Mouse (Mus musculus) lung, embryonic 15.5 days (tissue): Measurements from ENCODE around the gene Stum. TPM values are rescaled to one million over a fixed set of nuclear protein-coding genes. Genes with fewer than 3 reads are reported as not detected.
"Not testable (repeated sequence)": the region's sequence is repeated elsewhere in the genome, so short reads cannot be mapped to it uniquely, and the experiment has no call there.

ENCODE experiments used
- ATAC-seq: fragments of 200-750 bp; cut with Nextera tagmentation; 2 replicates; pipeline ENCODE4 v1.8.0; 2017; ENCODE audit warnings: moderate number of reproducible peaks, borderline replicate concordance; ENCODE audit not compliant: low FRiP score, low TSS enrichment; ENCODE audit errors: extremely low read depth
- H3K27ac ChIP-seq: fragments of 300-500 bp; sonication (generic); 2 replicates; pipeline ENCODE4 v1.5.1; 2015; ENCODE audit warnings: moderate library complexity, mild to moderate bottlenecking, inconsistent platforms
- H3K27me3 ChIP-seq: fragments of 300-500 bp; sonication (generic); 2 replicates; pipeline ENCODE4 v1.6.1; 2015; ENCODE audit warnings: inconsistent platforms
- H3K36me3 ChIP-seq: fragments of 300-500 bp; sonication (generic); 2 replicates; pipeline ENCODE4 v1.6.1; 2015; ENCODE audit warnings: inconsistent platforms
- H3K4me1 ChIP-seq: fragments of 300-500 bp; sonication (generic); 2 replicates; pipeline ENCODE4 v1.6.1; 2015; ENCODE audit warnings: inconsistent platforms
- H3K4me2 ChIP-seq: fragments of 300-500 bp; sonication (generic); 2 replicates; pipeline ENCODE4 v1.6.1; 2015; ENCODE audit warnings: inconsistent platforms, mild to moderate bottlenecking, moderate library complexity
- H3K4me3 ChIP-seq: fragments of 300-500 bp; sonication (generic); 2 replicates; pipeline ENCODE4 v1.5.1; 2015; ENCODE audit warnings: mild to moderate bottlenecking, inconsistent platforms
- H3K9ac ChIP-seq: fragments of 300-500 bp; sonication (generic); 2 replicates; pipeline ENCODE4 v1.6.1; 2015; ENCODE audit warnings: inconsistent platforms
- H3K9me3 ChIP-seq: fragments of 300-500 bp; sonication (generic); 2 replicates; pipeline ENCODE4 v1.6.1; 2016; ENCODE audit warnings: inconsistent platforms
- WGBS: fragments of 180-500 bp; shearing (Covaris S2); methylation state at CpG from one replicate; pipeline ENCODE4 v1.1.7; 2015; 5-methylcytosine and 5-hydroxymethylcytosine counted together
- polyA plus RNA-seq: library from polyadenylated mRNA; unstranded; fragments of >200 nt; fragmentation: Nextera tagmentation; extraction: Ambion mirVana; gene quantifications from 2 replicates; pipeline ENCODE4 v1.2.1, GENCODE M21; 2015

The Stum gene
- polyA plus RNA-seq, 1 experiment from 2014 or later: 0.17 TPM

DNA sequence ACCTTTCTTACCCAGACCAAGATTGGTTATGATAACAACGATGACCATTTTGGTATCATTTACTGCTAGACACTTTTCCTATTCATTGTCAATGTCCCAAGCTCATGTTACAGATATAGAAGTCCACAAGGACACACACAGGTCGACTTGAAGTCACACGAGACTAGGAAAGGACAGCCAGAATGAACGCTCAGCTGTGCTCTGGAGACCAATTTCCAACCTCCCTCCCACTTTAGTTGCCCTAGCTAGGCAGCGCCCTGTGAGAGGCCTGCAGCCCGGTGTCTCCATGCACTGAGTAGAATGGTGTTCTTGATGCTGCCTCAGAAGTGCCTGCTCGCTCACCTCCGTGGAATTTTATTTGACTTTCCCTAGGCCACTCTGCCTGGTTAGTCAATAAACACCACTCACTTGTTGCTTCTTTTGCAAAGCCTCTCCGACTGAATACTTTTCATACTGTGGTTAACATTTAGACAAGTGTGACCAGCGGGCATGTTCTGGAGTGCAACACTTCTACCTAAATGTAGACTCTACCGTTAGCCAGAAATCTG is 94.0 kb downstream of the Stum start:
- ATAC-seq: 0 out of 2 replicates have a peak, but pooled peaks have one; percentile 12
- not testable (repeated sequence) for H3K4me3 ChIP-seq, H3K4me2 ChIP-seq, H3K9ac ChIP-seq, H3K9me3 ChIP-seq, H3K27me3 ChIP-seq, H3K36me3 ChIP-seq
- WGBS: 66% methylated on average over 11 of the region's 11 CpGs
- H3K4me1 ChIP-seq: peaks cover 66% of the 10 kb centered on the region
- H3K27ac ChIP-seq: peak overlapping the region; percentile 81

DNA sequence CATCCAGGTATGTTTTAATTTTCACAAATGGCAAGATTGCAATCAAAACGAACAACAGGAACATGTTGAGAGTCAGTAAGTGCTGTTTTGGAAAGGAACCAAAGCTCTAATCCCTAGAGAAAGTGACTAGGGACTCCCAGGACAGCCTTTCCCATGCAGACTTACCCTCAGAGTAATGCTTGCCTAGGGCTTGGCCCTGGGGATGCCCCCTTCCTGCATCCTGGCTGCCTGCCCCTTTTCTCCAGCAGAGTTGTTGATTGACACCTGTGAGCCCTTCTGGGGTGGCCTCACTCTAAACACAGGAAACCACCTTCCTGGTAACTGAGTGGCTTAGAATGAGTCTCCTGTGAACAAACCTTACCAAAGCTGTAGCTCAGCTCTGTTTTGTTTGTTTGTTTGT is 94.8 kb downstream of the Stum start:
- Histone ChIP-seq H3K27ac (peak overlapping the region; percentile 81), H3K4me3 (no peak overlapping the region), H3K4me2 (no peak overlapping the region), H3K27me3 (no peaks in the 10 kb centered on the region), H3K36me3 (no peaks in the 10 kb centered on the region), H3K9me3 (no peaks in the 10 kb centered on the region), H3K4me1 (peaks cover 64% of the 10 kb centered on the region), H3K9ac (no peak overlapping the region)
- ATAC-seq: no peak
- WGBS: 26% methylated on average over 1 of the region's 1 CpGs

DNA sequence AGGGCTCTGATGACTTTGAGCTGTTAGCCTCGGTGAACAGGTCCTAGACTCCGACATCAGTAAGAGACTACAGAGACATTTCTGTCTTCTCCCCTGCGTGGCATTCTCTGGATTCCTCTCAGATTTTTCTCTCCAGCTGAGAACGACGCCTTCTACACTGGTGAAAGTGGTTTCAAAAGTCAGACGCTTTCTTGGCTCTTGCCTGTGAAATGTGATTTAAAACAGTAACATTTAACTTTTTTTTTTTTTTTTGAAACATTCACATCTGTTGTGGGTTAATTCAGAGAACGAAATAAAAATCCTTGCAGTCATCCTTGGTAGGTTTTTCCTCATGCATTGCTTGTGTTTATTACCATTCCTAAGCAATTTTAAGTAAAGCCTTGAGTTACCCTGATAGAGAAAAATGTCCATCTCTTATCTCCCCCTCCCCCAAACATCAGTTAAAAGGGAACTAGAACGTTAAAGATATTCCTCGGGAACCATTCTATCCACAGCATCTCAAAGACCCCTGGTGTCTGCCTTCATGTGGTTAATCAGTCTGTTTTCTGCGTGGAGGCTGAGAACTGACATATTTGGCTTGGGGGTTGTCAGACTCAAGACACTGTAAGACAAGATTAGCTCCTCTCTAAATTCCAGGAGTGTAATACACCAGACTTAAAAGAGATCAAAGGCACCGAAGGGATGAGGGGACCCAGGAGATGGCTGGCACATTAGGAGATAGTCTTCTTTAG is 95.4 kb downstream of the Stum start:
- H3K27me3 ChIP-seq: no peaks in the 10 kb centered on the region
- peaks cover 59% of the 10 kb centered on the region for H3K4me1 ChIP-seq
- ATAC-seq: no peak
- H3K36me3 ChIP-seq: no peaks in the 10 kb centered on the region
- H3K27ac ChIP-seq: peak overlapping the region; percentile 81
- no peak overlapping the region; the same call in 1 of the 2 replicates for H3K9ac ChIP-seq
- WGBS: 8% methylated on average over 11 of the region's 11 CpGs
- peak overlapping the region; percentile 41 for H3K4me3 ChIP-seq
- H3K9me3 ChIP-seq: no peaks in the 10 kb centered on the region
- peak overlapping the region; percentile 47 for H3K4me2 ChIP-seq

DNA sequence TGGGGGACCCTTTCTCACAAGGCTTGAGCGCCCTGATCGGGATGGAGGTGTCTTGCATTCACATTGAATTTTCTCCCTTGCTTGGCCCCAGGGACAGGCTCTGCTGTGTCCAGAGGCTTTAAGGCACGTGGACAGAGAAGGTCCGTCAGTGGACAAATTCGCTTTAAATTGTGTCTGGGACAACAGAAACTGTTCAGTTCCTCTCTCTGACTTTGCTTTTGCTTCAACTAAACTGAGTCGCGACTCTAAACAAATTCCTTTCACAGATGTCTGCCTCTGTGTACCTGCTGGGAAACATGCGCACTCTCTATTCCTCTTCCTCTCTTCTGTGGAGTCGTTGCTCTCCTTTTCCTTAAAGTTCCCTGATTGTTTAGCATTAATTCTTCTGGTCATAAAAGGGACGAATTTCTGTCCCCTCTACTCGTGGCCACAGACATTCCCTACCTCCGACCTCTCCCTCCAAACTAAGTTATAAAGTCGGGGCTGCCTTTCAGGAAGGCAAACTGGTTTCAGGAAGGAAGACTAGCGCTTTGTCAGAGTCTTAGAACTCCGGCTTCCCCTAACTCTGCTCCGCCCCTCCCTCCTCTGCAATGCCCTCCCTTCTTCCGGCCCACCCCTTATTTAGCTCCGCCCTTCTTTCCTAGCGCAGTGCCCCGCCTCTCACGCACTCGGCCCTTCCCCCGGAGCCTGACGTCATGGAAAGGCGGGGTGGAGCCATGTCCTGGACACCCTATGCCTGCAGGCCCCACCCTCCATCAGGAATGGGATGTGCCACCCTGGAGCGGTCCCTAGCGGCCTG is 96.2 kb downstream of the Stum start:
- WGBS: under 1% methylated on average over 27 of the region's 27 CpGs
- peaks cover 53% of the 10 kb centered on the region for H3K4me1 ChIP-seq
- peak; percentile 98 for ATAC-seq

DNA sequence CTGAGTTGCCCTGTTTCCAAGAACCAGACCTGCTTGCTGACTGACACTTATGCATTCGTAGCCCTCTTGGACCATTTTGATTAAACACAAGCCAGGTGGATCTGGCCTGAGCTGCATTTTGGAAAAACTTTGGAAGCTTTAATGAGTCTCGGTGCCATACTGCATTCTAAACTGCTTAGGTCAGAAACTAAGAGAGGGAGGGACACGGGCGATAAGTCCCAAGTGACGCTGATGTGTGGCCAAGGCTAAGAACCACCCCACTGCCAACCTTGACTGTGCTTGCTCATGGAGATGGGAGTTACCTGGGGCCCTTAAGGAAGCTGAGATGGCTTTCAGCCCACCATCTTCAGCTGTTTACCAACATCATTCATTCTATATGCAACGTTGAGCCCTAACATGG is 98.0 kb downstream of the Stum start:
- no peaks in the 10 kb centered on the region for H3K9me3 ChIP-seq
- 61% methylated on average over 6 of the region's 6 CpGs for WGBS
- no peaks in the 10 kb centered on the region for H3K27me3 ChIP-seq
- no peak for ATAC-seq
- no peak overlapping the region for H3K4me2 ChIP-seq
- H3K36me3 ChIP-seq: no peaks in the 10 kb centered on the region
- peaks cover 49% of the 10 kb centered on the region for H3K4me1 ChIP-seq
- H3K9ac ChIP-seq: no peak overlapping the region
- H3K27ac ChIP-seq: 0 out of 2 replicates have a peak overlapping the region, but pooled peaks have one; percentile 1
- H3K4me3 ChIP-seq: no peak overlapping the region

More for the DNA sequence above, 96.2 kb downstream of the Stum start:
- Histone ChIP-seq H3K4me3 (peak overlapping the region; percentile 41), H3K27ac (peak overlapping the region; percentile 93), H3K9me3 (no peaks in the 10 kb centered on the region), H3K4me2 (peak overlapping the region; percentile 67), H3K9ac (peak overlapping the region; percentile 36), H3K36me3 (no peaks in the 10 kb centered on the region), H3K27me3 (no peaks in the 10 kb centered on the region)

DNA sequence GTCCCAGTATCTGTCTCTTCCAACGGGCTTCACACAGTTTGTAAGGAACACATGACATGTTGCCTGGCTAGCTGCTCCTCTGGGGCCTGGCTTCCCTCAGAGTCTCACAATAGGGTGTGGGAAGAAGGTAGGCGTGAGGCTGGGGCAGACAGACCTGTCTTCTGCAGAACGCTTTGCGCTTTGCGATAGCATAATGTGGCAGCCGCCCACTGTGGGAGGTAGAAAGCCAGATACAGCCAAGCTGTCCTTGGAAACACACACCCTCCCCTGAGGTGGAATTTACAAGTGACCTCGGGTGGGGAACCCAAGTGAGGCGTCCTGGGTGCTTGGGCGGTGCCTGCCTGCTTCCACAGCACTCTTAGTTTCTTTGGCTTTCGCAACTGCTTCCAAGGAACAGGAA is 98.8 kb downstream of the Stum start:
- Histone ChIP-seq H3K27ac (no peak overlapping the region), H3K9ac (no peak overlapping the region), H3K27me3 (no peaks in the 10 kb centered on the region), H3K4me1 (peaks cover 47% of the 10 kb centered on the region), H3K9me3 (no peaks in the 10 kb centered on the region), H3K4me2 (no peak overlapping the region), H3K36me3 (no peaks in the 10 kb centered on the region), H3K4me3 (no peak overlapping the region)
- 61% methylated on average over 10 of the region's 10 CpGs for WGBS
- ATAC-seq: no peak

DNA sequence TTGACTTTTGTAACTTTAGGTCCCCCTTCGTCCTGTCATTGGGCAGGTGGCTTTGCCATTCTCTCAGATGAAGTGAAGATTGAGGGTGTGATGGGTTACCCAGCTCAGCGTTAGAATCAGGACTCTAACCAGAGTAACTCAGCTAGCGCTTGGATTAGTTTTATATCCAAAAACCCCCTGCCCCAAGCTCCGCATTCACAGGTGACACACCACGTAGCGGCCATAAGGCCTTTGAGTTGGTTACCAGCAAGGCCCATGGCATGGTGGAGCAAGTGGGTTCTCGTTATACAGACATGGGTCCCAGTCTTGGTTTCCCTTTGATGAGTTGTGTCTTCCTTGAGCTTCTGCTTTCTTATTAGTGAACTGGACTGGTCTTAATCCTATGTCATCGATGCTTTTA is 99.4 kb downstream of the Stum start:
- Histone ChIP-seq H3K27me3 (no peaks in the 10 kb centered on the region), H3K4me3 (no peak overlapping the region), H3K9me3 (no peaks in the 10 kb centered on the region), H3K36me3 (no peaks in the 10 kb centered on the region), H3K4me1 (peaks cover 42% of the 10 kb centered on the region), H3K27ac (no peak overlapping the region), H3K4me2 (no peak overlapping the region), H3K9ac (no peak overlapping the region)
- WGBS: 92% methylated on average over 8 of the region's 8 CpGs
- ATAC-seq: no peak

Other genes with a start within 250 kb of the Stum start
- gene Psen2, start 220.1 kb downstream of the Stum start, polyA plus RNA-seq: 10.3 and 10.4 TPM in 2 replicates
- gene Itpkb, start 153.0 kb downstream of the Stum start, polyA plus RNA-seq: 9.9 and 10.9 TPM in 2 replicates
- gene Parp1, start 85.4 kb upstream of the Stum start, polyA plus RNA-seq: 123 and 130 TPM in 2 replicates
- 20.5 and 21.4 TPM in 2 replicates for gene Lin9, start 157.6 kb upstream of the Stum start, polyA plus RNA-seq
- gene Mixl1, start 213.5 kb upstream of the Stum start, polyA plus RNA-seq: 0.20 and 0.29 TPM in 2 replicates
- gene Acbd3, start 242.5 kb upstream of the Stum start, polyA plus RNA-seq: 22.1 and 22.6 TPM in 2 replicates